Mouse (Mus musculus): ENCODE measurements around the gene Tmem28. TPM values are rescaled to one million over a fixed set of nuclear protein-coding genes. Genes with fewer than 3 reads are reported as not detected.

The Tmem28 gene
- polyA plus RNA-seq, 1 experiment from 2014 or later, result 1.1 TPM

DNA sequence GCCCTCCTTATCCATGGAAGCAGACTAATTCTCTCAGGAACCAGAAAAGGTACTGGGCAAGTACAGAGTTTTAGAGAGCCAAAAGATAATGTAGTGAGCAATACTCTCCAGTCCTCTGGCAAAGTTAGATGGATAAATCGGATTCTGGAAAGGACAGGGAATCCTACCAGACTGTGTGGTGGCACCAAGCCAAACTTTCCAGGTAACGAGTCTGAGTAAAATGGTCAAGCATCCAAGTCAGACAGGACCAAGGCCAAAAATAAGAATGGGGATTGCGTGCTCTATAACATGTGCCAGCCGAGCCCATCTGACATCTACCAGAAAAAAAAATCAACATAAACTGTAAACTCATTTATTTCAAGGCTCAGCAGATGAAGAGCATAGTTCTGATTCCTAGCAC, 56.0 kb downstream of the Tmem28 start:
- DNase-seq (ENCODE audit: low spot score), result no peak
- no peaks in the 10 kb centered on the region for H3K36me3 ChIP-seq
- H3K4me3 ChIP-seq, result no peak overlapping the region
- no peaks in the 10 kb centered on the region for H3K4me1 ChIP-seq
- 88% methylated on average over 4 of the region's 4 CpGs for WGBS
- H3K9me3 ChIP-seq (replicated peaks), result no peaks in the 10 kb centered on the region
- H3K27me3 ChIP-seq (ENCODE audit: low read depth, poor library complexity, severe bottlenecking), result peaks cover 75% of the 10 kb centered on the region
- no peak overlapping the region for H3K27ac ChIP-seq (replicated peaks)

DNA sequence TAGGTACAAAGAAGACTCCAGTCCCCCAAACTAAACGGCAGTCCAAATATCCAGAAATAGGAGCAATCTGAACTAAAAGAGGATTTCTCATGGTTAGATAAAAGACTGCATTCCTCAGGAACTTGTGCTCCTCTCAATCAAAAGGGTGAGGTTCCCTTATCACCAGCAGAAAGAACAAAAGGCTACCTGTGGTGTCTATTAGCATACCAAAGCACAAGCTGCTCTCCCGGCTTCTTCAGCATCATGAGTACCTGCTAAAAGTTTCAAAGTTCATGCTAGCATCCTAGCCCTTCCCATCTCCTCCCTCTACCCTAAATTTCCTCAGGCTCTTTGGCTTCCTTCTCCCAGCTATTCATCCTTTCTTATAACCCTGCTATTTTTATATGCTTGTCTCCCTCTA, 62.6 kb downstream of the Tmem28 start:
- H3K27me3 ChIP-seq (ENCODE audit: low read depth, poor library complexity, severe bottlenecking), result peaks cover 82% of the 10 kb centered on the region
- DNase-seq (ENCODE audit: low spot score), result no peak
- peaks cover 6% of the 10 kb centered on the region; the same call in 1 of the 2 replicates for H3K9me3 ChIP-seq (replicated peaks)
- WGBS, result 45% methylated on average over 2 of the region's 2 CpGs
- H3K4me3 ChIP-seq, result no peak overlapping the region
- H3K27ac ChIP-seq (replicated peaks), result no peak overlapping the region
- no peaks in the 10 kb centered on the region for H3K4me1 ChIP-seq
- no peaks in the 10 kb centered on the region for H3K36me3 ChIP-seq

Other genes starting within 250 kb of the Tmem28 start
- gene Eda, start 154.6 kb downstream of the Tmem28 start, polyA plus RNA-seq (2016; fragmentation: Nextera tagmentation; extraction: Ambion mirVana), result 1.9 and 2.1 TPM in 2 replicates